Mouse (Mus musculus) C2C12 (cell line): ENCODE measurements around the gene Gas7.

ENCODE experiments used
- CTCF ChIP-seq: IDR thresholded peaks from one replicate; pipeline ENCODE4 v1.5.1; 2011; ENCODE audit not compliant: control insufficient read depth, insufficient read depth, insufficient read length
- MAX ChIP-seq: IDR thresholded peaks from one replicate; pipeline ENCODE4 v1.6.1; 2011; ENCODE audit warnings: mild to moderate bottlenecking, control low read depth
- MYOG ChIP-seq: IDR thresholded peaks from one replicate; pipeline ENCODE4 v1.6.1; 2011; ENCODE audit not compliant: control insufficient read depth, insufficient read length; ENCODE audit errors: extremely low read depth

DNA sequence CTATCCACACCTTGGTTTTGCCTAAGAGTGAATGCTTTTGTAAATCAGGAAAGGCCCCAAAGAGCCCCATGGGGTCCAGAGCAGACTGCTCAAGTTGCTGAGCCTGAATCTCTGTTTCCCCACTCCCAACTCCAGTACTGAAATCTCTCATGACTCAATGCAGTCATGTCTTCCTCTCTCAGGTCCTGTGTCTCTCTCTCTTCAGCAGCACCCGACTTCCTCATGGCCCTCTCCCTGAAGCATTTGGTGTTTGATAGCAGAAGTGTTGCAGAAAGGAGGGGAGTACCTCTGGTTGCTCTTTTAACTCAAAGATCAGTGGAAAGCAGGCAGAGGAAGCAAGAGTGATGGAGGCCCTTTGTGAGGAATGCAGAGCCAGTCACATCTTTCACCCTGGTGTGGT lies 25.4 kb upstream of the Gas7 start:
- TF ChIP-seq CTCF (no peak), MAX (no peak), MYOG (no peak)
